Mouse (Mus musculus) embryonic facial prominence, embryonic 15.5 days (tissue): ENCODE data around the gene Glg1. TPM values are rescaled to one million over a fixed set of nuclear protein-coding genes. Genes with fewer than 3 reads are reported as not detected.
"Not testable (repeated sequence)": the region's sequence is repeated elsewhere in the genome, so short reads cannot be mapped to it uniquely, and the experiment has no call there.

Source experiments
- ATAC-seq: fragments of 200-750 bp; cut with Nextera tagmentation; 2 replicates; pipeline ENCODE4 v1.8.0; 2017; ENCODE audit warnings: low read depth, moderate TSS enrichment; ENCODE audit not compliant: insufficient number of reproducible peaks, low FRiP score, low TSS enrichment
- H3K27ac ChIP-seq: fragments of 300-500 bp; sonication (generic); replicated peaks from 2 replicates; pipeline ENCODE4 v1.5.1; 2015; ENCODE audit warnings: mild to moderate bottlenecking, inconsistent platforms
- H3K27me3 ChIP-seq: fragments of 300-500 bp; sonication (generic); 2 replicates; pipeline ENCODE4 v1.6.1; 2015; ENCODE audit warnings: inconsistent platforms
- H3K36me3 ChIP-seq: fragments of 300-500 bp; sonication (generic); 2 replicates; pipeline ENCODE4 v1.6.1; 2015; ENCODE audit warnings: mild to moderate bottlenecking, inconsistent platforms
- H3K4me1 ChIP-seq: fragments of 300-500 bp; sonication (generic); 2 replicates; pipeline ENCODE4 v1.6.1; 2015; ENCODE audit warnings: inconsistent platforms
- H3K4me2 ChIP-seq: fragments of 300-500 bp; sonication (generic); replicated peaks from 2 replicates; pipeline ENCODE4 v1.6.1; 2015; ENCODE audit warnings: mild to moderate bottlenecking, inconsistent platforms
- H3K4me3 ChIP-seq: fragments of 300-500 bp; sonication (generic); replicated peaks from 2 replicates; pipeline ENCODE4 v1.5.1; 2015; ENCODE audit warnings: mild to moderate bottlenecking, inconsistent platforms
- H3K9ac ChIP-seq: fragments of 300-500 bp; sonication (generic); 2 replicates; pipeline ENCODE4 v1.6.1; 2015; ENCODE audit warnings: inconsistent platforms
- H3K9me3 ChIP-seq: fragments of 300-500 bp; sonication (generic); replicated peaks from 2 replicates; pipeline ENCODE4 v1.6.1; 2016; ENCODE audit warnings: inconsistent platforms
- WGBS: fragments of 180-500 bp; shearing (Covaris S2); methylation state at CpG from one replicate; pipeline ENCODE4 v1.1.7; 2015; 5-methylcytosine and 5-hydroxymethylcytosine counted together
- polyA plus RNA-seq: library from polyadenylated mRNA; unstranded; fragments of >200 nt; fragmentation: Nextera tagmentation; extraction: Ambion mirVana; gene quantifications from 2 replicates; pipeline ENCODE4 v1.2.1, GENCODE M21; 2015

Gene Glg1
- polyA plus RNA-seq, 1 experiment from 2014 or later = 80.6 TPM

DNA sequence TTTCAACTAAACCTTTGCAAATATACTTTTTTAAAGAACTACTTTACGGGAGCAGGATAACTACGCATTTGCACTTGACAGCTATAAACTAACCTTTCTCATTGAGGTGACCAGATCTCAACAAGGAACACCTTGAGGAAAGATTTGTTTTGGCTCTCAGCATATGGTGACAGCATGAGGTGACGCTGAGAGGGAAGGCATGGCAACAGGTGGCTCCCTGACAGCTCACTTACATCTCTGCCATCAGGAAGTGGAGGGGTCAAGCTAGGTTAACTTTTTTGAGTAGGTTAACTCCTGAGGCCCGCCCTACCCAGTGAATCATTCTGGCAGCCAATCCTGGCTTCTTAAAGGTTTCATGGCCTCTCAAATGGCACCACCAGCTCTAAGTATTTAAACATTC lies 26.6 kb upstream of the Glg1 start:
- Histone ChIP-seq H3K36me3 (peaks cover 82% of the 10 kb centered on the region), H3K4me1 (no peaks in the 10 kb centered on the region), H3K27ac (no peak overlapping the region), H3K9ac (no peak overlapping the region), H3K4me2 (no peak overlapping the region), H3K4me3 (no peak overlapping the region), H3K27me3 (no peaks in the 10 kb centered on the region), H3K9me3 (no peaks in the 10 kb centered on the region)
- no peak for ATAC-seq
- WGBS = 89% methylated on average over 4 of the region's 4 CpGs

DNA sequence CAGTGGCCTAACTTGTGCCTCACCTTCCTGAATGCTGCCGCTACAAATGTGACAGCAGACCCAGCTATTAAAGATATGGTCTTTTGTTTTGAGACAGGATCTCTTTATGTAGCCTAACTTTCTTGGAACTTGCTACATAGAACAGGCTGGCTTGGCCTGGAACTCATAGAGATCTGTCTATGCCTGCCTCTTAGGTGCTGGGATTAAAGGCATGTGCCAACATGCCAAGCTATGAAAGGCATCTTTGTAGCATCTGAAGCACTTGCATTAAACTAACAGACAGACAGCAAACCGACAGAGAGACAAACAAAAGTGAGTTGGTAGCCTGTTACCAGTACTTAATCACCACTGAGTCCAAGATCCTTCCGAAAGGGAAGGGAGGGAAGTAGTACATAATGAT lies 23.1 kb upstream of the Glg1 start:
- no peak for ATAC-seq
- no peak overlapping the region for H3K27ac ChIP-seq
- WGBS = 71% methylated on average over 3 of the region's 3 CpGs
- H3K9me3 ChIP-seq = no peaks in the 10 kb centered on the region
- no peak overlapping the region for H3K4me3 ChIP-seq
- no peak overlapping the region for H3K4me2 ChIP-seq
- H3K36me3 ChIP-seq = peaks cover 81% of the 10 kb centered on the region
- no peaks in the 10 kb centered on the region for H3K4me1 ChIP-seq
- no peaks in the 10 kb centered on the region for H3K27me3 ChIP-seq
- no peak overlapping the region for H3K9ac ChIP-seq

DNA sequence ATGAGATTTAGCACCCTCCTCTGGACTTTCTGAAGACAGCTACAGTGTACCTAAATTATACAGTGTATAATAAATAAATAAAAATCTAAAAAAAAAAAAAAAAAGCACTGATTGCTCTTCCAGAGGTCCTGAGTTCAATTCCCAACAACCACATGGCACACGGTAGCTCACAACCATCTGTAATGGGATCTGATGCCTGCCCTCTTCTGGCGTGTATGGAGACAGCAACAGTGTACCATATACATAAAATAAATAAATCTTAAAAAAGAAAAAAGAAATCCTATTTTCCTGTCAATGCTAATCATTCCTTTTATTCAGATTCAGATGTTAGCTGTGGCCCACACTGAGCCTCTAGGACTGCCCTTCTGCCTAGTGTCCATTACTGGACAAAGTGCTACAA lies 9.3 kb upstream of the Glg1 start:
- Histone ChIP-seq H3K4me3 (no peak overlapping the region), H3K4me2 (no peak overlapping the region), H3K36me3 (peaks cover 11% of the 10 kb centered on the region), H3K9me3 (no peaks in the 10 kb centered on the region), H3K27me3 (no peaks in the 10 kb centered on the region), H3K9ac (no peak overlapping the region), H3K27ac (no peak overlapping the region), H3K4me1 (no peaks in the 10 kb centered on the region)
- no peak for ATAC-seq
- 77% methylated on average over 2 of the region's 2 CpGs for WGBS

GRCm38 (mm10) chr8:111266161-111266560 lies 7.1 kb upstream of the Glg1 start:
- H3K4me3 ChIP-seq, ATAC-seq, H3K4me1 ChIP-seq, H3K27me3 ChIP-seq, H3K4me2 ChIP-seq, H3K36me3 ChIP-seq, H3K27ac ChIP-seq, H3K9ac ChIP-seq, H3K9me3 ChIP-seq: not testable (repeated sequence)
- 72% methylated on average over 7 of the region's 7 CpGs for WGBS

DNA sequence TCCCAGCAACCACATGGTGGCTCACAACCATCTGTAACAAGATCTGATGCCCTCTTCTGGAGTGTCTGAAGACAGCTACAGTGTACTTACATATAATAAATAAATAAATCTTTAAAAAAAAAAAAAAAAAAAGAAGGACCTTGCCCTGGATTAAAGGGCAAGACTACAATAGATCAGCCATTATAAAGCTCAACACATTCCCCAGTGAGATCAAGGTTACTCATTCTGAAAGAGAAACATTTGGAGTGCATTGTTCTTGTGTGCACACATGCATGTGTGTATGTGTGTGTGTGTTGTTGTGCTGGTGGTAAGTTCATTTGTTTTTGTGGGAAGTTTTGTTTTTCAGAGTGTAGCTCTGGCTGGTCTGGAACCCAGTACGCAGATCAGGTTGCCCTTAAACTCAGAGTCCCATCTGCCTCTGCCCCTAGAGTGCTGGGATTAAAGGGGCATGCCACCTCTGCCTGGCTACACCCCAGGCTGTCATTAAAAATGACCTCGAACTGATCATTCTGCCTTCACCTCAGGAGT lies 5.7 kb upstream of the Glg1 start:
- Histone ChIP-seq H3K4me1 (no peaks in the 10 kb centered on the region), H3K9me3 (no peaks in the 10 kb centered on the region), H3K4me2 (no peak overlapping the region), H3K27ac (no peak overlapping the region), H3K27me3 (no peaks in the 10 kb centered on the region), H3K9ac (no peak overlapping the region), H3K4me3 (no peak overlapping the region), H3K36me3 (no peaks in the 10 kb centered on the region)
- no peak for ATAC-seq
- WGBS = 76% methylated on average over 2 of the region's 2 CpGs

DNA sequence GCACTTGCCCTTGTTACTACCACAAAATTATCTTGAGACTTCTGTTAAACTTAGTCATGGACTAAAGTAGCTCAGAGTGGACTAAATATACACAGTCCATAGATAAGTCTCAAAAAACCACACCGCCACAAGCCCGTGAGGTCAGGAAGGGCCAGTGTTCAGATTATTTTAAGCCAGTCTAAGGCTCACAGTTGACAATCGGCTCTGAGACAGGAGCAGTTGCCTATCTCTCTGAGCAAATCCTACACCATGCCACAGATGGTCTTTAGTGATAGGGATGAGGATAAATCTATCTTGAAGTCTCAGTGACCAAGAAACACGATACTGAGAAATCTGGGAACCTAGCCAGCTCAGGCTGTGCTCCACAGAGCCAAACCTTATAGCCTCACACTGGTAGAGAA lies 3.0 kb upstream of the Glg1 start:
- 74% methylated on average over 4 of the region's 4 CpGs for WGBS
- no peaks in the 10 kb centered on the region for H3K9me3 ChIP-seq

GRCm38 (mm10) chr8:111260251-111260650 lies 1.2 kb upstream of the Glg1 start:
- H3K4me3 ChIP-seq = no peak overlapping the region
- 92% methylated on average over 5 of the region's 5 CpGs for WGBS
- no peak for ATAC-seq
- no peak overlapping the region for H3K9ac ChIP-seq
- H3K4me1 ChIP-seq = peaks cover 8% of the 10 kb centered on the region; the same call in 1 of the 2 replicates
- no peaks in the 10 kb centered on the region for H3K27me3 ChIP-seq
- no peaks in the 10 kb centered on the region for H3K9me3 ChIP-seq
- H3K27ac ChIP-seq = no peak overlapping the region
- H3K36me3 ChIP-seq = no peaks in the 10 kb centered on the region
- H3K4me2 ChIP-seq = no peak overlapping the region

More for the DNA sequence above, 3.0 kb upstream of the Glg1 start:
- H3K4me1 ChIP-seq = peaks cover 8% of the 10 kb centered on the region; the same call in 1 of the 2 replicates
- no peak overlapping the region for H3K4me3 ChIP-seq
- no peaks in the 10 kb centered on the region for H3K36me3 ChIP-seq
- no peaks in the 10 kb centered on the region for H3K27me3 ChIP-seq
- no peak overlapping the region for H3K9ac ChIP-seq
- no peak overlapping the region for H3K27ac ChIP-seq
- H3K4me2 ChIP-seq = no peak overlapping the region
- ATAC-seq = no peak

DNA sequence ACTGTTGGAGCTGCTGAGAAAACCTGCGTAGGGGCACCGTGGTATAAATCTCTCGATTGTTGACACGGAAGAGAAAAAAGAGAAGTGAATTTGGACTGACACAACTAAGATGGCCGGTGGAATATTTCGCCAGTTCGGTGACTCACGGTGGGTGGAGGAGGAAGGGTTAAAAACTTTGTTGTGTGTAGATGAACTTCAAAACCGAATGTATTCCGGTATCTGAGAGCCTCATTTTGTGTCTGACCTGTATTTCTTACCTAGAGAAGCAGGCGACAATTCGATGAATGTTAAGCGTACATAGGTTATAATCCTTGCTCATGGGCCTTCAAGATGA lies 359 bp upstream of the Glg1 start:
- Histone ChIP-seq H3K9ac (peak overlapping the region; percentile 81), H3K4me1 (peaks cover 8% of the 10 kb centered on the region; the same call in 1 of the 2 replicates), H3K36me3 (no peaks in the 10 kb centered on the region), H3K27ac (peak overlapping the region; percentile 99), H3K27me3 (no peaks in the 10 kb centered on the region), H3K4me2 (peak overlapping the region; percentile 51), H3K9me3 (no peaks in the 10 kb centered on the region), H3K4me3 (peak overlapping the region; percentile 86)
- no peak for ATAC-seq
- WGBS = 8% methylated on average over 13 of the region's 13 CpGs

GRCm38 (mm10) chr8:111258010-111258630 lies 896 bp downstream of the Glg1 start:
- peak; percentile 28; the same call in 1 of the 2 replicates for ATAC-seq
- Histone ChIP-seq H3K4me1 (peaks cover 8% of the 10 kb centered on the region; the same call in 1 of the 2 replicates), H3K27me3 (no peaks in the 10 kb centered on the region), H3K9ac (peak overlapping the region; percentile 81), H3K4me2 (peak overlapping the region; percentile 51), H3K36me3 (no peaks in the 10 kb centered on the region), H3K4me3 (peak overlapping the region; percentile 86), H3K27ac (peak overlapping the region; percentile 99), H3K9me3 (no peaks in the 10 kb centered on the region)
- 1% methylated on average over 26 of the region's 26 CpGs for WGBS

GRCm38 (mm10) chr8:111252487-111253112 lies 6.4 kb downstream of the Glg1 start:
- no peak overlapping the region for H3K27ac ChIP-seq
- no peaks in the 10 kb centered on the region for H3K36me3 ChIP-seq
- ATAC-seq = no peak
- H3K9ac ChIP-seq = no peak overlapping the region
- no peaks in the 10 kb centered on the region for H3K9me3 ChIP-seq
- H3K4me3 ChIP-seq = no peak overlapping the region
- no peak overlapping the region for H3K4me2 ChIP-seq
- no peaks in the 10 kb centered on the region for H3K27me3 ChIP-seq
- WGBS = 83% methylated on average over 4 of the region's 4 CpGs
- peaks cover 5% of the 10 kb centered on the region; the same call in 1 of the 2 replicates for H3K4me1 ChIP-seq

DNA sequence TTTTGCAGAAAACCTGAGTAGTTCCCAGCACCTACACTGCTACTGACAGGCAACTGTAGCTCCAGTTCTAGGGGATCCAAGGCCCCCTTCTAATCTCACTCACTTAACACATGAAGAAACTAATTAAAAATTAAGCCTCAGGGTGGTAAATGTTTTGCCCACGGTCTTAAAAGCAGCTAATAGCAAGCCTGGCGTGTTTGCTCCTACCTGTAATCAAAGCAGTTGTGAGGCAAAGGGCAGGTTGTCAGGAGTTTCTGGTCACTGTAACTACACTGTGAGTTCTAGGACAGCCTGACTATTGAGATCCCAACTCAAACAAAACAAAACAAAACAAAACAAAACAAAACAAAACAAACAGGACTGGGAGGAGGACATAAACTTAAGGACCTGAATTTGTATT lies 8.9 kb downstream of the Glg1 start:
- Histone ChIP-seq H3K27ac (no peak overlapping the region), H3K9me3 (no peaks in the 10 kb centered on the region), H3K4me3 (no peak overlapping the region), H3K36me3 (no peaks in the 10 kb centered on the region), H3K4me2 (no peak overlapping the region), H3K4me1 (no peaks in the 10 kb centered on the region), H3K27me3 (no peaks in the 10 kb centered on the region), H3K9ac (no peak overlapping the region)
- 70% methylated on average over 2 of the region's 2 CpGs for WGBS
- ATAC-seq = no peak

DNA sequence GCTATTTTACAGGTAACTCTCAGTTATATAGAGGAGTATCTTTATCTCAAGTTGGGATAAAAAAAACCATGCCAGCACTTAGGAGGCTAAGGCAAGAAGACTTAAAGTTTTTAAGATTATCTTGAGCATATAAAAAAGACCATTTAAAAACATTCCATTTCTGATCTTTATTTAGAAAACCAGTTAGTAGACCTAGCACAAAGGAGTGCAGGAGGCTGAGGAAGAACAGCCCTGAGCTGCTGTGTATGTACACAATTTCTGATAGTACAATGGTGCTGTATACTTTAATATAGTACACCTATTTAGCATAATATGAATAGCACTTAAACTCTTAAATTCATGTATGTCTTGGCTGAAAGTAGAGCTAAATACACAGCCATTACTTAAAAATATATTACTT lies 10.9 kb downstream of the Glg1 start:
- Histone ChIP-seq H3K4me3 (no peak overlapping the region), H3K9ac (no peak overlapping the region), H3K27ac (no peak overlapping the region), H3K4me2 (no peak overlapping the region), H3K36me3 (no peaks in the 10 kb centered on the region), H3K27me3 (no peaks in the 10 kb centered on the region), H3K4me1 (no peaks in the 10 kb centered on the region), H3K9me3 (no peaks in the 10 kb centered on the region)
- ATAC-seq = no peak
